Mouse (Mus musculus): ENCODE measurements at regions not wholly inside any gene's neighbourhood (a gene's known extent, or its start where the extent isn't known, plus 50 kb on each side); places are given as distances from the start of the nearest gene placed in this dataset.

DNA sequence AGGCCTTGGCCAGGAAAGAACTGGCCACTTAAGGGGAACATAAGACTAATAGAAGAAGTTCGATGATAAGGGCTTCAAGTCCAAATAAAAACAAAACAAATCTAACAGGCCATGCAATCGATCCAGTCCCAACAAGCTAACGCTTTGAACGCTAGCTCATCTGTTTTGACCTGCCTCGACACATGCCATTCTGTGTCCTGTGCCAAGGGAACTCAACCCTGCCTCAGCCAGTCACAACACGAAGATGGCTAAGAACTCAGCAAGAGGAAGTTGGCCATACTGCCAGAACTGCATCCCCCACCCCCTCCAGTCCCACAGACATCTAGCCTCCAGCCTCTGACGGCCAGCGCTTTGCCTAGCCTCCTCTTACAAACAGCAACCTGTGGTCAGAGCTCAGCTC, 259.1 kb downstream of the Gm12728 start:
- no peaks in the 10 kb centered on the region for H3K36me3 ChIP-seq (ENCODE audit: control insufficient read depth in 1 of 2, insufficient read depth in 2 of 2, low read length in 2 of 2)
- no peak overlapping the region for H3K9ac ChIP-seq (ENCODE audit: control insufficient read depth, low read depth, low read length, poor library complexity, severe bottlenecking)
- no peaks in the 10 kb centered on the region for H3K79me2 ChIP-seq (ENCODE audit: control insufficient read depth, insufficient read depth, low read length, poor library complexity)
- no peak for DNase-seq (ENCODE audit: low read depth, low spot score)
- no peak overlapping the region for H3K27ac ChIP-seq (ENCODE audit: control insufficient read depth, low read depth, low read length)
- no peaks in the 10 kb centered on the region for H3K9me3 ChIP-seq (replicated peaks; ENCODE audit: insufficient read depth, low read length)
- H3K27me3 ChIP-seq (ENCODE audit: control insufficient read depth in 1 of 2, insufficient read depth in 2 of 2, low read length in 2 of 2) = no peaks in the 10 kb centered on the region
- H3K4me3 ChIP-seq (ENCODE audit: control insufficient read depth in 1 of 2, insufficient read depth in 1 of 2, low read depth in 2 of 2, low read length in 2 of 2) = no peak overlapping the region
- TF ChIP-seq ZC3H11A (IDR thresholded peaks at IDR 0.05; ENCODE audit: low read depth, low read length) (no peak), TAL1 (IDR thresholded peaks at IDR 0.05; ENCODE audit: low read length) (no peak), POLR2AphosphoS5 (IDR thresholded peaks at IDR 0.05; ENCODE audit: borderline replicate concordance, low read depth, low read length) (no peak)
- H3K4me1 ChIP-seq (ENCODE audit: control insufficient read depth in 1 of 2, insufficient read depth in 2 of 2, low read length in 2 of 2) = no peaks in the 10 kb centered on the region

DNA sequence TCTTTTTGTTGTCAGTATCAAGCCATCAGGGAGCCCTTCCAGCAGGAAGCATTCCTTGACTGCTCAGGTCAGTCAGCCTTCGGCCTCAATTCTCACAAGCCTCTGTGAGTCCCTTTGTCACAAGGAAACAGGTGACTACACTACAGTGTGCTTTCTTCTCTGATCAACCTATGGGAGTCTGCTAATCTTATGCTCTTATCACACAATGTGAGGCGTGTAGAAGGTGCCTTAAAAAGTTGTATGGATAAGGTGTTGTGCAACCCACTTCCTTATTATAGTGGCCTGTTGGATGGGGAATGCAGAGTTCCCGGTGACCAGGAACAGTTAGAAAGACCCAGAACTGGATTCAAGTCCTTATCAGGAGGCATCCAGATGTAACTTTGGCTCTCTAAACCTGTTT, 260.2 kb downstream of the Gm12728 start:
- H3K4me1 ChIP-seq (ENCODE audit: control insufficient read depth in 1 of 2, insufficient read depth in 2 of 2, low read length in 2 of 2) = no peaks in the 10 kb centered on the region
- no peak overlapping the region for H3K27ac ChIP-seq (ENCODE audit: control insufficient read depth, low read depth, low read length)
- no peaks in the 10 kb centered on the region for H3K36me3 ChIP-seq (ENCODE audit: control insufficient read depth in 1 of 2, insufficient read depth in 2 of 2, low read length in 2 of 2)
- H3K79me2 ChIP-seq (ENCODE audit: control insufficient read depth, insufficient read depth, low read length, poor library complexity) = no peaks in the 10 kb centered on the region
- no peaks in the 10 kb centered on the region for H3K27me3 ChIP-seq (ENCODE audit: control insufficient read depth in 1 of 2, insufficient read depth in 2 of 2, low read length in 2 of 2)
- DNase-seq (ENCODE audit: low read depth, low spot score) = no peak
- no peak overlapping the region for H3K4me3 ChIP-seq (ENCODE audit: control insufficient read depth in 1 of 2, insufficient read depth in 1 of 2, low read depth in 2 of 2, low read length in 2 of 2)
- TF ChIP-seq MXI1 (IDR thresholded peaks at IDR 0.05; ENCODE audit: low read depth, low read length) (no peak), RAD21 (IDR thresholded peaks at IDR 0.05; ENCODE audit: low read depth, low read length) (no peak), SMC3 (IDR thresholded peaks at IDR 0.05; ENCODE audit: low read depth, low read length) (no peak), BHLHE40 (IDR thresholded peaks at IDR 0.05; ENCODE audit: borderline replicate concordance, low read depth, low read length) (no peak), GABPA (IDR thresholded peaks at IDR 0.05; ENCODE audit: low read depth, low read length) (no peak), TCF12 (IDR thresholded peaks at IDR 0.05; ENCODE audit: low read depth, low read length) (no peak), MAX (IDR thresholded peaks at IDR 0.05; ENCODE audit: low read length) (no peak), SIN3A (IDR thresholded peaks at IDR 0.05; ENCODE audit: low read length) (no peak), TAL1 (IDR thresholded peaks at IDR 0.05; ENCODE audit: low read length) (no peak), KAT2A (conservative IDR thresholded peaks at IDR 0.05; ENCODE audit: low read depth, low read length) (no peak), POLR2AphosphoS2 (IDR thresholded peaks at IDR 0.05; ENCODE audit: low read length) (no peak)
- H3K9ac ChIP-seq (ENCODE audit: control insufficient read depth, low read depth, low read length, poor library complexity, severe bottlenecking) = no peak overlapping the region
- H3K9me3 ChIP-seq (replicated peaks; ENCODE audit: insufficient read depth, low read length) = no peaks in the 10 kb centered on the region

DNA sequence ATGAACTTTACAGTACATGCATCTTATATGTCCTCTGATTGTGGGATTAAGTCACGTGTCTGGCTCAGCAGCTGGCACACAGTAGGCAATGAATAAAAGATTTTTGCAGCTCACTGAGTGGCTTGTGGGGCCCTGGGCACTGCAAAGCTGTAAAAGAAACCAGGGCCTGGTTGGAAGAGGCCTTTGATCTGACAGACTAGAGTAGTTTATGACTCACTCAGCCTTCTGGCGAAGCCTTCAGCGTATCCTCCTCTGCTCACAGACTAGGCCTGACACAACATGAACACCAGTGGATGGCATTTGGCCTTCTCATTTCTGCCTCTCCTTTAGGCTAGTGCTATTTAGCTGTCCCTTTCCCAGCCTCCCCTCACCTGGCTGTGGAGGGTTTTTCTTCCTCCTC, 260.6 kb downstream of the Gm12728 start:
- TF ChIP-seq BHLHE40 (IDR thresholded peaks at IDR 0.05; ENCODE audit: borderline replicate concordance, low read depth, low read length) = no peak
- TF ChIP-seq USF1 (IDR thresholded peaks at IDR 0.05; ENCODE audit: low read depth, low read length) = no peak
- TF ChIP-seq TBP (IDR thresholded peaks at IDR 0.05; ENCODE audit: low read depth, low read length) = no peak
- no peak for TF ChIP-seq SIN3A (IDR thresholded peaks at IDR 0.05; ENCODE audit: low read length)
- no peak for TF ChIP-seq GABPA (IDR thresholded peaks at IDR 0.05; ENCODE audit: low read depth, low read length)
- no peak for TF ChIP-seq MYC (IDR thresholded peaks at IDR 0.05; ENCODE audit: low read depth, low read length)
- TF ChIP-seq POLR2AphosphoS2 (IDR thresholded peaks at IDR 0.05; ENCODE audit: low read length) = no peak
- TF ChIP-seq ZMIZ1 (IDR thresholded peaks at IDR 0.05; ENCODE audit: low read depth, low read length) = no peak

More for the DNA sequence above, 260.6 kb downstream of the Gm12728 start:
- Histone ChIP-seq H3K27ac (ENCODE audit: control insufficient read depth, low read depth, low read length) (no peak overlapping the region), H3K4me3 (ENCODE audit: control insufficient read depth in 1 of 2, insufficient read depth in 1 of 2, low read depth in 2 of 2, low read length in 2 of 2) (no peak overlapping the region), H3K4me1 (ENCODE audit: control insufficient read depth in 1 of 2, insufficient read depth in 2 of 2, low read length in 2 of 2) (no peaks in the 10 kb centered on the region), H3K79me2 (ENCODE audit: control insufficient read depth, insufficient read depth, low read length, poor library complexity) (no peaks in the 10 kb centered on the region), H3K9ac (ENCODE audit: control insufficient read depth, low read depth, low read length, poor library complexity, severe bottlenecking) (no peak overlapping the region), H3K36me3 (ENCODE audit: control insufficient read depth in 1 of 2, insufficient read depth in 2 of 2, low read length in 2 of 2) (no peaks in the 10 kb centered on the region), H3K27me3 (ENCODE audit: control insufficient read depth in 1 of 2, insufficient read depth in 2 of 2, low read length in 2 of 2) (no peaks in the 10 kb centered on the region), H3K9me3 (replicated peaks; ENCODE audit: insufficient read depth, low read length) (no peaks in the 10 kb centered on the region)
- DNase-seq (ENCODE audit: low read depth, low spot score) = no peak
